In genomic region chr11:103815986-103816385, GRCm38 (mm10) we compare ENCODE assay signal across 15 mouse cellular contexts. TPM values are rescaled to one million over a fixed set of nuclear protein-coding genes. Genes with fewer than 3 reads are reported as not detected.
A peak's percentile ranks its signal among the peaks of the same experiment; 100 is the strongest.
DNase-seq lines count a peak whose midpoint lies in the region; ATAC-seq and TF ChIP-seq lines count a peak whose summit lies in the region.
"Had no signal": no experiment of that assay in that cellular context is flagged by ENCODE, and none has a peak within 500 bp of the region (broad histone marks: within the 10 kb centered on the region; RNA-seq: fewer than 3 reads in every experiment).

No protein-coding gene starts in this region.

- peaks cover 72% of the 10 kb centered on the region for H3K36me3 ChIP-seq in hindbrain, embryonic 10.5 days
- peaks cover 9% of the 10 kb centered on the region for H3K36me3 ChIP-seq in hindbrain, embryonic 12.5 days

- no peak for TF ChIP-seq CTCF in lung, adult 2 months (IDR thresholded peaks at IDR 0.05; ENCODE audit: insufficient read depth, low read length)

- no peaks in the 10 kb centered on the region for H3K9me3 ChIP-seq in hindbrain, embryonic 10.5 days
- H3K9me3 ChIP-seq in hindbrain, embryonic 12.5 days (replicated peaks): no peaks in the 10 kb centered on the region
- H3K9me3 ChIP-seq: embryonic facial prominence, embryonic 13.5 days; forebrain, embryonic 13.5 days; liver, embryonic 12.5 days had no signal

- H3K9ac ChIP-seq in hindbrain, embryonic 12.5 days: no peak overlapping the region
- H3K9ac ChIP-seq: embryonic facial prominence, embryonic 13.5 days; forebrain, embryonic 13.5 days; liver, embryonic 12.5 days had no signal

- peaks cover 36% of the 10 kb centered on the region for H3K27me3 ChIP-seq in hindbrain, embryonic 10.5 days (ENCODE audit: insufficient read depth, poor library complexity, severe bottlenecking)
- peaks cover 34% of the 10 kb centered on the region for H3K27me3 ChIP-seq in hindbrain, embryonic 12.5 days

- peak; percentile 61 to 83 for DNase-seq in adrenal gland, adult (ENCODE audit: inconsistent age in 2 of 2, low spot score in 1 of 2)
- DNase-seq in adrenal gland, postnatal 4 days (ENCODE audit: low spot score in 2 of 2): no peak
- DNase-seq in hindbrain, embryonic 10.5 days (ENCODE audit: low spot score): no peak
- peak; percentile 20 for DNase-seq in lung, postnatal 14 days
- DNase-seq in lung, adult 2 months: no peak
- DNase-seq in skeletal muscle tissue, adult 2 months (ENCODE audit: low read depth, low spot score): peak; percentile 6
- DNase-seq in layer of hippocampus, adult 18-20 months (ENCODE audit: low spot score in 2 of 2): no peak
- DNase-seq: right cerebral cortex, postnatal 4 days had no signal

- 73% methylated on average over 13 of the region's 13 CpGs for WGBS in hindbrain, embryonic 10.5 days
- 44% methylated on average over 13 of the region's 13 CpGs for WGBS in hindbrain, embryonic 12.5 days
- 42% methylated on average over 13 of the region's 13 CpGs for WGBS in lung, adult 2 months

- no peak for ATAC-seq in hindbrain, embryonic 12.5 days (ENCODE audit: low FRiP score)
- ATAC-seq: forebrain, embryonic 13.5 days; liver, embryonic 12.5 days had no signal

- peaks cover 19% of the 10 kb centered on the region for H3K4me1 ChIP-seq in hindbrain, embryonic 10.5 days (replicated peaks)
- H3K4me1 ChIP-seq in hindbrain, embryonic 12.5 days: peaks cover 16% of the 10 kb centered on the region
- H3K4me1 ChIP-seq in lung, adult 2 months (ENCODE audit: control insufficient read depth, insufficient read depth, low read length): no peaks in the 10 kb centered on the region
- H3K4me1 ChIP-seq: embryonic facial prominence, embryonic 13.5 days had no signal

- no peak for TF ChIP-seq POLR2A in lung, adult 2 months (IDR thresholded peaks at IDR 0.05; ENCODE audit: borderline replicate concordance, extremely low read depth, low read depth, low read length)

- H3K27ac ChIP-seq in hindbrain, embryonic 10.5 days: 0 out of 2 replicates have a peak overlapping the region, but pooled peaks have one; percentile 25
- H3K27ac ChIP-seq in hindbrain, embryonic 12.5 days: no peak overlapping the region
- H3K27ac ChIP-seq: embryonic facial prominence, embryonic 13.5 days; forebrain, embryonic 13.5 days; liver, embryonic 12.5 days had no signal

- H3K4me2 ChIP-seq in hindbrain, embryonic 12.5 days (replicated peaks): no peak overlapping the region
- H3K4me2 ChIP-seq: embryonic facial prominence, embryonic 13.5 days; forebrain, embryonic 13.5 days; liver, embryonic 12.5 days had no signal

- H3K4me3 ChIP-seq in hindbrain, embryonic 10.5 days: no peak overlapping the region
- no peak overlapping the region for H3K4me3 ChIP-seq in hindbrain, embryonic 12.5 days
- no peak overlapping the region for H3K4me3 ChIP-seq in lung, adult 2 months (replicated peaks; ENCODE audit: extremely low read depth, low read depth, low read length)
- H3K4me3 ChIP-seq: embryonic facial prominence, embryonic 13.5 days; forebrain, embryonic 13.5 days; liver, embryonic 12.5 days; myocyte had no signal

RNA-seq across cellular contexts. Expression of gene Wnt3, which starts 42.0 kb away (rescaled TPM):
- under 1 TPM; 0.11 to 0.42 TPM for total RNA-seq in adrenal gland, postnatal 4 days (2021)
- polyA plus RNA-seq in hindbrain, embryonic 10.5 days (2016; fragmentation: Nextera tagmentation; extraction: Ambion mirVana): 11.2 and 12.3 TPM in 2 replicates
- 8.0 and 8.7 TPM in 2 replicates for polyA plus RNA-seq in hindbrain, embryonic 12.5 days (2016; fragmentation: Nextera tagmentation; extraction: Ambion mirVana)
- 0.07 and 0.12 TPM in 2 replicates for polyA plus RNA-seq in lung, adult 2 months (2012; rRNA removed)
- 1 to 10 TPM; 1.2 to 2.0 TPM for total RNA-seq in layer of hippocampus, adult 18-20 months (2021)
- total RNA-seq: megakaryocyte, adult 5-6 weeks had no signal
- polyA plus RNA-seq: heart, postnatal 0 days had no signal

Comparison
In these comparisons a context has a peak if more than half of its experiments do, and no peak if none do; other contexts are left out.
1. DNase-seq: peak in adrenal gland, adult (2 of 2), lung, postnatal 14 days (single experiment) and skeletal muscle tissue, adult 2 months (single experiment); none in adrenal gland, postnatal 4 days (0 of 2), hindbrain, embryonic 10.5 days (single experiment), lung, adult 2 months (single experiment) and layer of hippocampus, adult 18-20 months (0 of 2).